Mouse (Mus musculus) urinary bladder, postnatal 25 days (tissue): ENCODE measurements around the gene Kcnip1.

Experiments used
- DNase-seq: peaks from one replicate; pipeline ENCODE4 v3.0.0; 2022; ENCODE audit warnings: low spot score

Kcnip1 gene

DNA sequence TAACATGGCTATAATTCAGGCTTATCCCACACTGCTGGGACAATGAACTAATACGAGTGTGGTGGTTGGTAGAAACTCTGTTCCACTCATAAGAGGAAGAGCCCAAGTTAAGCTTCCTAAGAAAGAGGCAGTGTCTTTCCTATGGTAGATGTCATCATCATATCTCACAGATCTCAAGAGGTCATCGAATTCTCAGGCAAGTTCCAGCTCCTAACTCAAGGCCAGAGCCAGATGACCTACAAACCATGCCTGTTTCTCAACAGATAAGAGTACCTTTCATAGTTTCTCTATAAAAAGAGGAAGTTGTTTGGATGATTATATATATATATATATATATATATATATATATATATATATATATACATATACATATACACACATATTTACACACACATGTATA is 6.4 kb downstream of the Kcnip1 start:
- no peak for DNase-seq

DNA sequence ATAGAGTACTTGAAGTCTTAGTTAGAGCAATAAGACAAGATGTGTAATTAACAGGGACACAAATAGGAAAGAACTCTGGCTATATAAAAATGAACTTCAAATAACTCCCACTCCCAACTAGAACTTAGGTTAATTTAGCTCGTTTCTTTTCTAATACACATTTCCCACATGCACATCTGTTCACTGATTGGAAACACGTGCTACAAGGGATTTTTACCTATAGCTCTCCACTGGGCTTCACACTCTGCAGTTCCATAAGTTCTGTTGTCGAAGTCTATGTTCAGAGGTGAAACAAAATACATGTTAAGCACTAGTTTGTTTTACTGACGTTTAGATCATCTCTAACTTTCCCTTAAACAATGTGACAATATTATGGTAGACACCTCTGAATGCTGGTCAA is 12.8 kb downstream of the Kcnip1 start:
- no peak for DNase-seq

DNA sequence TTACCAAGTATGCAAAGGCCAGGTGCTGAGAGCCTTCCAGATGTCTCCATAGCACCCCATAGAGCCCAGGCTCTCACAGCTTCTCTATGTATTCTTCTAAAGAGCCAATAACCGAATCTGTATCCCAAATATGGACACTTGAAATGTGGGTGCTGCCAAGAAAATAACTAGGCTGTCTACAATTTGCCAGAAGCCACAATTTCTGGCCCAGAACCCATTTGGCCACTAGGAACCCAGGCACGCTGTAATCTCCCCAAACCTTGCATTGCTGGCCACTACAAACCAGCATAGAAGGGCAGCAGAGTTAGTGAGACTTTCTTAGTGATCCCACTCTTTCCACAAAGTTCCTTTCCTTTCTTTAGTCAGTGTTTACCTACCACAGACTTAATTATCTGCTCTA is 17.8 kb downstream of the Kcnip1 start:
- DNase-seq: no peak

DNA sequence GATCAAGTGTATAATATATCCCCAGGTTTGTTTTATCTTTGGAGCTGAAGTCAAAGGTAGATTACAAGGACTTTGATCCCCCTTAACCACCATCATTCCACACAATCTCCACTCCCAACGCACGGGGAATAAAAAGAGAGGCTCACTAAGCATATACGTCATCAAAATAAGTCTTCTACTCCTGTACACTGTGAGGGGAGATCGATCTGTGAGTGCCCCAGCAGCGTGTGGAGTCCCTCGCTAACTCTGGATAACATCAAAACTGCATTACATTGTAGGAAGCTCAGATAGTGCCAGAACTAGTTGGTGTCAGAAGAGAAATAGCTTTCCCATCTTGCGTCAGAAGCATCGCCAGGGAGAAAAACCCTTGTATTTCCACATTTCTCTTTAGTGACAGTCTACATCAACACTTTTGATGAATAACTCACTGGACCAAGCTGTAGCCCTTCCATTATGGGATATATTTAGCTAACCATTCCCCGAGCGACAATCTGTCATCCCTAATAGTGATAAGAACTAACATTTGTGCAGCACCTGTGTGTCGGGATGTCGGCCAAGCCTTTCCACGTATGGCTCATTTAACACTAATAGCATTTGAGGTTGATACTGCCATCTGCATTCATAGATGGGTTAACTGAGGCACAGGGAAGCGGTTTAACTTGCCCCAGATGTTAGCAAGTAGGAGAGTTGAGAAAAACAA is 18.5 kb downstream of the Kcnip1 start:
- DNase-seq: no peak

DNA sequence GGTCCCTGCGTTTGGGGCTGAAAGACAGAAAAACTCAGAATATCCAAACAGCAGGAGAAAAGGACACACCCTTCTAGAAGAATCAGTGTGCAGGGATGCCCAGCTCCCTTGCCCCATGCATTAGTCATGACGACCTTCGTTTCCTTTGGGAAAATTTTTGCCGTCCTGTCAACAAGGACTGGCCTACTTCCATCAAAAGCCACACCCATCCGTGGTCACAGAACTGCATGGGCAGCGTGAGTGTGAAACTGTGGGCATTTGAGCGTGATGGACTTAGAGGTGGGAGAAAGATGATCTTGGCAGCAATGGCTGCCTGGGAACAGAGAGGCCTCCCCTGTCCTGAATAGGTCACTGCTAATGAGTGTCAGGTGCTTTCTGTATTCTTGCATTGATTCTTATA is 20.8 kb downstream of the Kcnip1 start:
- no peak for DNase-seq

DNA sequence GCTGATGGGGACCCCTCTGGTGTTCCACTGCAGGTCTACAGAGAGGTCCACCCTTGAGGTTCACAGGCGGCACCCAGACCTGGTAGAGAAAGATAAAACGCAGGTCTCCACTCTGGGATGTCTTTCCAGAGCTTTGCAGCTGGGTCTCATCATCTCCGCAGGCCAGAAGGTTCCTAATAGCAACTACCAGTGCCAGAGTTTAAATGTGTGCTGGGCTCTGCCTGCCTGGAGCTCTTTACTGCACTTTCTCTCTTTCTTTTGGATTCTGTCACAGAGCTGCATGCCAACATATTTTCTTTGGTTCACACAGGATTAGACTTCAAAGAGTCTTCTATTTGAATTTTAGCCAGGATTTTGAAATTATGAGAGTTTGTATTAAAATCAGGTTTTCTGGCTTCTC is 23.8 kb downstream of the Kcnip1 start:
- DNase-seq: no peak

DNA sequence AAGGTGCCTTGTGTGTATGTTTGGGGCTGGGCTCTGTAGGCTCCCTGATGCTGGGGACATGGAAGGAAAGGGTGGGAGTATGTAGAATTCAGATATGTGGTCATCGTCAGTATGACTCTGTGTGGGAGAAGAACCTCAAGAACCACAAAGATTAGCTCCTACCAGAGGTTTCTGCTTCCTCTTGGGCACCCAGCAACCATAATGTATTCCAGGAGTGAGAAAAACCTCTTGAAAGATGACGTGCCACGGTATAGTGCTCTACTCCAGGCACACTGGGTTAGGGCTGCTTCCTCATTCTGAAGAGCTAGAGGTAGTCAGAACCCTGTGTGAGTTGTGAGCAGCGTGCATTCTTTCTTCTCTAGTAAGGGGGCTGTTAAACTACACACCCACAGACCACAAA is 25.2 kb downstream of the Kcnip1 start:
- DNase-seq: no peak

DNA sequence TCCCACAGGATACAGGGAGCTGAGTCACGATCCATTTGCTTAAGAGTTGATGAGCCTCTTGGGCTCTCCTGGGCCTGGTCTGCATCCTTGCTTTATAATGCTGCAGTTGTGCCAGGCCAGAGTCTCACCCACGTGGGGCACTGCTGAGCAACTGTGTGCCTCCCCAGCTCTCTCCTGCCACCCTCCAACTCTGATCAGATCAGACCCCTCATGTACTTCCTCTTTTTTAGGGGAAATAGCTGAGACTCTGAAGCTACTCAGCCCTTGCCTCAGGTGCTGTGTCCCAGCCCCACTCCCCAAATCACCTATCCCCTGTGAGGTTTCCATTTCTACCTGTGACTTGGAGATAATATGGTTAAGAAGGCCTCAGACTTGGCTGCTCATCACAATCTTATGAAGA is 27.6 kb downstream of the Kcnip1 start:
- DNase-seq: no peak

DNA sequence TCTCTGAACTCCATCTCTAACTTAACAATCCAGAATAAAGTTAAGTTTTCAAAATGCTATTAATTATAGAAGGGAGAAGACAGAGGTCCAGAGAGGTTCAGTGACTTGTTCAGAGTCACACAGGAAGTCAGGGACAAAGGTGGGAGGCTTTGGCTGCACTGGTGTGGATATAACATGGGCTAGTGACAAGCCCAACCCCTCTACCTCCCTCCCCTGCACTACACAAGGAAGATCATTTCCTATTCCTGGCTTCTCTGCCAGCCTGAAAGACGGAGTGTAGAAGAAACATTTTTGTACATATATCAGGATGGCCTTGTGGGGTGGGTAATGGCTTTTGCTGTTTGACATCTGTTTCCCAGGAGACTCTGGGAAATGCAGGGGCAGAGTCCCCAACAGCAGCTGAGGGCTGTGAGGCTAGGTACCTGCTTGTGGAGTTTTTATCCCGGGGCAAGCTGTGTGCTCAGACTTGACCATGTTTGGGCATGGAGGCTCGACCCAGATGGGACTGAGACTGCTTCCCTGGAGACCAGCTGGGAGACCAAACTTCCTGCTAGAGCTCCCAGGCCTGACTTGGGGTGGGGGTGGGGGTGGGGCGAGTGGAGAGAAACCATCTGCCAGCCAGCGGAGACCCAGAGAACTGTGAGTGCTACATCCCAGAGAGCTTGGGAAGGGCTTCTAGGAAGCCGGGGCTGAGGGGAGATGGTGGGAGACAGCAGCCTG is 30.1 kb downstream of the Kcnip1 start, which contains the start of gene Kcnmb1:
TSS of gene Kcnmb1 (plus strand) at position 326 of the 720 bp plus-strand sequence.
- DNase-seq: no peak

DNA sequence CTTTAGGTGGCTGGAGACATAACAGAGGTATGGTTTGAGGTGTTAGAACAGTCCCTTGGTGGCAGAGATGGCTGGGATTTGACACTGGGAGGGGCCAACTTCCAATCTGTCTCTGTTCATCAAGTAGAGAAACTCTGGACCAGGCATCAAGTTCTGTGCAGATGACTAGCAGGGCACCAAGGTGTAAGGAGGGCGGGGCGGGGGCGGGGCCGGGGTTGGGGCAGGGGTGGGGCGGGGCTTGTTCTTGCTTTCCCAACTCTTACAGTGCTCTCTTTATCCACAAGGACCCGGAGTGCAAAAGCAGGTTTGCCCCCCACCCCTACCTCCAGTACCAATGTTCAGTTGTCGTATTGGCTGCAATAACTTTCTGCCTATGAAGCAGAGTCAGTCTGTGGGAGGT is 30.8 kb downstream of the Kcnip1 start:
- no peak for DNase-seq

DNA sequence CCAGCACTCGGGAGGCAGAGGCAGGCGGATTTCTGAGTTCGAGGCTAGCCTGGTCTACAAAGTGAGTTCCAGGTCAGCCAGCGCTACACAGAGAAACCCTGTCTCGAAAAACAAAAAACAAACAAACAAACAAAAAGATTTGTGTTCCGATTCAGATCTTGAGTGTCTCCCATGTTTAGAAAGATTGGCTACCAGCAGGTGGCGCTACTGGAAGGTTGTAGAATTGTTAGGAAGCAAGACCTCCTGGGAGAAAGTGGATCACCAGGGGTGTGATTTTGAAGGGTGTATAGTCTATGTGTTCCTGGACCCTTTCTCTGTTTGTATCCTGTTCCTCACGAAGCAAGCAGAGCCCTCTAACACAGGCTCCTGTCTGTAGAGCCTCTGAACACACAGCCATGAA is 34.2 kb downstream of the Kcnip1 start:
- DNase-seq: peak; percentile 35

DNA sequence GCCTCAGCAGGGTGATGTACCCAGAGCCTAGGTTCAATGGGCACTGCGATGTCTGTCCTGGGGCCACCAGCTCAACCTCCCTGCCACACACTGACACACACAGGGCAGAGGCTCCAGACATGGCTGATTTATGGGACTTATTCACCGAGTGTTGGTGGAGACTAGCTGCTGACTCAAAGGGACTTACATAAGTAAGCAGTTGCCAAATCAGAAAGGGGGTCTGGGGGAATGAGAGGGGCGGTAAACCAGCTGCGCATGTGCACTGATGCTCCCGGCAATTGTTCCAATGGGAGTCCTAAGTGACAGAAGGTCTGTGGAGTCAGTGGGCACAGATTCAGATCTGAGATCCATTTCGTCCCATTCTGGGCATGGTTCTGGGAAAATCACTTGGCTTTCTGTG is 35.4 kb downstream of the Kcnip1 start:
- DNase-seq: no peak

DNA sequence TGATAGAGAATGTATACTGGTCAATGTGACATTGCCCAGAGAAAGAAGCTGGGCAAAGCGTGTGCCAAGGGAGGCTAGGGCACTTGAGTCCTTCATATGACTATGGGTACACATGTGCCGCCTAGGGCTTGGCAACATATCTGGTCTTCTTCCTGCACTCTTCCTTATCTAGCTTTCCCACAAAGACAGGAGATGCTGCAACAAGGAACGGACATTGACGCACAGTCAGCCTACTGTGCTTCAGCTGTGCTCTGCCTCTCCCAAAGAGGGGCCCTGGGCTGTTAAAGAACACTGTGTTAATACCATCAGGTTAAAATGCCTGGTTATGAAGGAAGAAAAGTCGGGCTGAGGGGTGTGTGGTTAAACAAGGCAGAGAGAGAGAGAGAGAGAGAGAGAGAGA is 36.3 kb downstream of the Kcnip1 start:
- DNase-seq: no peak

DNA sequence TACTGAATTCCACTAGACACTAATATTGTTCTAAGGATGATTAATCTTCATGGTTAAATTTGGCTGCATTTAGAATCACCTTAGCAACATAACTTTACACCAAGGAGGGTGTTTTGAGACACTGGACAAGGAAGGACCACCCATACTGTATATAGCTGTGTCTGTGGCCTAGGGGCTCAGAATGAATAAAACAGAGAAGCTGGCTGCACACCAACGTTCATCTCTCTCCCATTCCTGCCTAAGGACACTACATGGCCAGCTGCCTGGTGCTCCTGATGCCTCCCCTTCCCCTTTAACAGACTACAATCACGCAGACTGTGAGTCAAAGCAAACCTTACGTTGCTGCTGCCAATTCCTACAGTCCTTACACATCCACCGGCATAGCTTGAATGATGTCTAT is 37.0 kb downstream of the Kcnip1 start:
- no peak for DNase-seq

DNA sequence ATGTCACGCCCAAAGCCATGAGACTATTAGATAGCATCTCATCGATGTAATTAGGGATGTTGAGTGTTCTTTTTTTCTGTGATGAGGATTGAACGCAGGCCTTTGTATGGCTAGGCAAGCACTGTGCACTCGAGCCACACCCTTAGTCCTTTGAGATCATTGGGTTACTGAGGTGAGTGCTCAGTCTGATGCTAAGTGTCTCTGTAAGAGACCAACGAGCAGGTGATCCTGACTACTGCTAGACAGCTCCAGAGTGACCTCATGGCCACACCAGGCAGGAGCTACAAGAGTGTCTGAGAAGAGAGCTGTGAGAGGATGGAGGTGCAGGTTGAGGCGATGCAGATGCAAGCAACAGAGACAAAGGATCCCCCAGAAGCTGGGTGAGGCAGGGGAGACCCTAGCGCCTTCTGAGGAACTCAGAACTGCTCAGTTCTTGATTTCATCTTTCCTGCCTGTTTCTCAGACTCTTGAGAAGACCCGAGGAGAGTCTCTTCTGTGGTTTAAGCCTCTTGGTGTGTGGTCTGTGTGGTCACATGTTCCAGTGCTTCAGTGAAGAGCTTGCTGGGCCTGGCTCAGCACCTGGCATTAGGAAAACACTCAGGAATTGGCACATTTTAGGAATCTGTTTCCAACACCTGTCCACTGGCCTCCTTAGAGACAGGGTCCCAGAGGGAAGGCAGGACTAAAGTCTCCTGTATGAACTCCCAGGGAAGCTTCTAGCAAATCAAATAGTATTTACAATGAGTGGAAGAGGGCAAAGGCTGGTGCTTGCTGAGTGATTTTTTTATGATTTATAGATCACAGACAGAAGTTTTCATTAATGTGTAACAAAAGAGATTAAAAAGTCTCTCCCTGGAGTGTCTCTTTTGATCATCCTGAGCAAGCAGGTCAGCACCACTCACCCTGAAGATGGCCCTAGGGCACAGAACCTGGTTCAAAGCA is 41.0 kb downstream of the Kcnip1 start:
- no peak for DNase-seq

DNA sequence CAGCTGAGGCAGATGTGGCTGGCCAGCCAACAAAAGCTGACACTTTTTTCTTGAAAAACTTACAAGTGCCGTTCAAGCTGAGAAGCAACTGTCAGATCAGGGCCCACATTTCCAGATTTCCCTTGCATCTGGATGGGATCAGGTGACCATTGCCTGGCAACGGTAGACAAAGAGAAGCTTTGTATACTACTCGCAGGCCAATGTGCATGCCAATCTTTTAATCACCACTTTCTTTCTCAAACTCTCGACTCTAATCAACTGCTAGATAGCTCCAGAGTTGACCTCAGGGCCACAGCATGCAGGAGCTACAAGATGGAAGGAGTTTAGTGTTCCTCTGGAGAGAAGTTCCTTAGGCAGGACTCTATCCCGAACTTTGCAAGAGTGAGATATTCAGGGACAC is 41.8 kb downstream of the Kcnip1 start:
- DNase-seq: no peak

DNA sequence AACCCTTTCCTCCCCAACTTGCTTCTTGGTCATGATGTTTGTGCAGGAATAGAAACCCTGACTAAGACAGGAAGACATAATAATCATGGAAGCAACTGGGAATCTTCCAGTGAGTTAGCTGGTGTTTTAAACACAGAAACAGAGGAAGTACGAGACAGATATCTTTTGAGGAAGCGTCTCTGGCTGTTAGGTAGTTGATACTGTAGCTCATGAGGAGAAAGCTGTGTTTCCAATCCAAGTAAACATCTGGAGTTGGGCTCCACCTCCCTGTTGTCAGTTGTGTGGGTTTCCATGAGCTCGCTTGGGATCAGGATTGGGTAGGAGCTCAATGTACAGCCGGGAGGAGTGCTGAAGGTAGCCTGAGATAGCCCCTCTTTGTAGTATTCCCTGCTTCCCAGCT is 46.5 kb downstream of the Kcnip1 start:
- DNase-seq: no peak

DNA sequence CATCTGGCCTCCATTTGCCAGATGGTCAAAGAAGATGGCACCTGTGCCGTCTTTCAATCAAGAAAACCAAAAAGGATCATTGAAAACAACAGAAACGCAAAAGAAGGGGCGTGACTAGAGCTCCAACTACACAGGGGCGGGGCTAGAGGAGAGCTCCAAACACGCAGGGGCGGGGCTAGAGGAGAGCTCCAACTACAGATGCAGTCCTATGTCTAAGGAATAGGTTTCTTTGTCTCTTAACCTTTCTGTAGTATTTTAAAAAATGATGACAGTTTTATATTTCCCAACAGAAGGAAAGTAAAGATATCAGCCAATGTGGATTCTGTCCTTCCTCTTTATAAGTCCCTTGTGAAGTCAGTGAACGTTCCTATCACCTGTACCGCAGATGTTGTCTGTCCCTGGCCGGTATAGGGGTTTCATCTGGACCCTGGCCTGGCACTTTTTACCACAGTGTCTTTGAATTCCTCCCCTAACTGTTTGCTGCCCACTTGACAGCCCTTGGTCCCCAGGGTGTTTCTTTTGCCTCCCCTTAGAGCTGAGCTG is 48.1 kb downstream of the Kcnip1 start:
- DNase-seq: no peak

DNA sequence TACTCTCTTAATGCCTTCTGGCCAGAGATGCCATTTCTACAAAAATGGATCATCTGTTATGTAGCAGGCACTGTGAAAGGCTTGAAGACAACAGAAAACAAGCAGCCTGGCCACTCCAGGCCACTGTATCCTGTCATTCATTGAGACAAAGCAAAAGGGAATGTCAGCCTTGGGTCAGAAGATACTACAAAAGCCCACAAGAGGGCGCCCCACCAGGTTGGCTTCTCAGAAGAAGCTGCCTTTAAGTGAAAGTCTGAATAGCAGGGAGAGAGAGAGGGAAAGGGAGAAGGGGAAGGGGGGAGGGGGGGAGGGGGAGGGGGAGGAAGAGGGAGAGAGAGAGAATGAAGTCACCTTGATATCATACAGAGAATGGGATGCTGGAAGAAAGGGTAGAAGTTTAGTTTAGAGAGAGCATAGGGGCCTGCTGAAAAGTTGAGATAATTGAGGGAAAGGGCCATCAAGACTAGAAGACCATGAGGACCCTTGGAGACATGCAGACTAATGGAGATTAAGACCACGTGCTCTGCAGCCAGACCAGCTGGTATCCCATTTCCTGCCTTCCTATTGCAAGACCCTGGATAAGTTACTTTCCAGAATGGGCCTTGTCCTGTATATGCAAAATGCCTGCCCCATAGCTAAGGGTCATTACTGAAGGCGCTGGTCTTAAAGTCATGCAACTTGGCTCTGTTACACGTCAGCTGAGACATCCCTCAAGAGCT is 48.7 kb downstream of the Kcnip1 start:
- DNase-seq: no peak

DNA sequence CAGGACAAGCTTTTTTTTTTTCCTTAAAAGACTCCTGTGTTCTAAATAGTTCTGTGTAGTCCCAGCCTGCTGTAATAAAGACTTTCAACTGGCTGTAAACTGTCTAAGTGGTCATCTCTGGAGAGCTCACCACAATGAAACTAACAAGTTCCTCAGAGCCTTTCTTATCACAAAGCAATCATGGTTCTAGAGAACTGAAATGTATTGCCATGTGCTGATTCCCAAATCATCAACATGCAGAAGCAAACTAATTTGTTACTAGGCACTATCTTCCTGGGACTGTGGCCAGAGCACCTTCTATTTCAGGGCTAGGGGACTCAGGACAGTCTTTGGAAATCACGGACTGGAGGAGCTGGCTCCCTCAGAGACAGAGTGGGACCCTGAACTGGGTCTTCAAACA is 49.4 kb downstream of the Kcnip1 start:
- DNase-seq: no peak

DNA sequence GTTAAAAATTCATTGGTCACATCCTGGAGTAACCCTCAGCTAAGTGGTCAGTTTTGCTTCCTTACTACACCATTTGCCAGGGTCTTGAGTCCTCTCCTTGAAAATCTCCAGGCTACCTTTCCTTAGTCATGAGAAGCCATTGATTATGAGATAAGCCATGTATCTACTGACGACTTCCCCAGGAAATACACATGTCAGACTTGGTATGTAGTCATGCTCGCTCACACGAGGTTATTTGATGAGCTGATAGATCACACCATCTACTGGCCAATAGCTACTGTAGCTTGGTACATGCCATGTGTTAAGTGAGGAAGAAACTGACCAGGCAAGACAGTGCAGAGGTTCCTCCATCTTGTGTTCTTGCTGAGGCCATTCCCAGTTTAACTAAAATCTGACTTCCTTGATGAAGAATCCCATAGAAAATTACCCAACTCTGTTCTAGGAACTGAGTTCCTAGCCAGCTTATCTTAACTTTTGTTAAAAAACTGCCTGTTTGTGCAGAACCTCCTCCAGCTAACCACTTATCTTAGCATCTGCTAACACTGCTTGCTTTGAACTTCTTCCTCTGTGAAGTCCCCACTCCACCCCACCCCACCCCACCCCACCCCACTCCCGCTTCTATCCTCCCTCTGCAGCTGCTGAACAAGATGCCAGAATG is 53.4 kb downstream of the Kcnip1 start:
- DNase-seq: no peak
